Mouse (Mus musculus) stomach, postnatal 0 days (tissue): ENCODE results near the gene Nphs1. TPM values are rescaled to one million over a fixed set of nuclear protein-coding genes. Genes with fewer than 3 reads are reported as not detected.
A peak's percentile ranks its signal among the peaks of the same experiment; 100 is the strongest.

Experiments
- ATAC-seq: fragments of 200-750 bp; cut with Nextera tagmentation; 2 replicates; pipeline ENCODE4 v1.8.0; 2017; ENCODE audit not compliant: low FRiP score, low TSS enrichment
- DNase-seq: peaks from one replicate; pipeline ENCODE4 v3.0.0-alpha.2; 2016; ENCODE audit warnings: low spot score
- H3K27ac ChIP-seq: fragments of 300-500 bp; sonication (generic); replicated peaks from 2 replicates; pipeline ENCODE4 v1.5.1; 2014; ENCODE audit warnings: mild to moderate bottlenecking, control low read depth
- H3K27me3 ChIP-seq: fragments of 300-500 bp; sonication (generic); 2 replicates; pipeline ENCODE4 v1.6.1; 2014; ENCODE audit warnings: low read length; ENCODE audit not compliant: control insufficient read depth, insufficient read depth
- H3K36me3 ChIP-seq: fragments of 300-500 bp; sonication (generic); 2 replicates; pipeline ENCODE4 v1.6.1; 2014; ENCODE audit warnings: low read length, mixed read lengths; ENCODE audit not compliant: control insufficient read depth, insufficient read depth
- H3K4me1 ChIP-seq: fragments of 300-500 bp; sonication (generic); replicated peaks from 2 replicates; pipeline ENCODE4 v1.6.1; 2014; ENCODE audit warnings: antibody characterized with exemption; ENCODE audit not compliant: control insufficient read depth, insufficient read depth
- H3K4me2 ChIP-seq: fragments of 300-500 bp; sonication (generic); replicated peaks from 2 replicates; pipeline ENCODE4 v1.6.1; 2014; ENCODE audit warnings: low read depth, mild to moderate bottlenecking, control low read depth, moderate library complexity
- H3K4me3 ChIP-seq: fragments of 300-500 bp; sonication (generic); 2 replicates; pipeline ENCODE4 v1.5.1; 2014; ENCODE audit warnings: low read depth, low read length, control low read depth
- H3K9ac ChIP-seq: fragments of 300-500 bp; sonication (generic); 2 replicates; pipeline ENCODE4 v1.6.1; 2014; ENCODE audit warnings: mild to moderate bottlenecking, low read length, control low read depth, mixed read lengths
- H3K9me3 ChIP-seq: fragments of 300-500 bp; sonication (generic); 2 replicates; pipeline ENCODE4 v1.6.1; 2016; ENCODE audit warnings: low read length; ENCODE audit not compliant: control insufficient read depth
- CTCF ChIP-seq: IDR thresholded peaks from 2 replicates; pipeline ENCODE4 v1.5.1; 2016; ENCODE audit warnings: antibody characterized with exemption, low read depth, mild to moderate bottlenecking, moderate library complexity
- EP300 ChIP-seq: optimal IDR thresholded peaks from 2 replicates; pipeline ENCODE3; 2016; ENCODE audit warnings: antibody characterized with exemption
- WGBS: fragments of 180-500 bp; shearing (Covaris S2); extraction: QIAGEN DNeasy Blood & Tissue Kit; methylation state at CpG from one replicate; pipeline ENCODE4 v1.1.7; 2014; 5-methylcytosine and 5-hydroxymethylcytosine counted together
- polyA plus RNA-seq: library from polyadenylated mRNA; unstranded; fragments of >200 nt; fragmentation: Nextera tagmentation; extraction: Ambion mirVana; gene quantifications from 2 replicates; pipeline ENCODE4 v1.2.1, GENCODE M21; 2015

Gene Nphs1
- 0.16 and 0.25 TPM in 2 replicates for polyA plus RNA-seq

GRCm38 (mm10) chr7:30457629-30458330 lies at the start of gene Nphs1, which contains the start of gene Kirrel2:
Gene Nphs1, plus strand, starts transcription at chr7:30458315.
Gene Kirrel2, minus strand, starts transcription at chr7:30457690.
- H3K4me2 ChIP-seq: peak within 1 kb of the TSS; percentile 34
- peaks cover 23% of the 10 kb centered on the region for H3K27me3 ChIP-seq
- 3% methylated on average over 16 of the region's 16 CpGs for WGBS
- H3K4me1 ChIP-seq: 0 out of 2 replicates have a peak, but pooled peaks cover 2% of the 10 kb centered on the region
- no peaks in the 10 kb centered on the region for H3K9me3 ChIP-seq
- no peak within 1 kb of the TSS for H3K27ac ChIP-seq
- no peak for TF ChIP-seq EP300
- no peak for TF ChIP-seq CTCF
- peak; percentile 33 for DNase-seq
- no peaks in the 10 kb centered on the region for H3K36me3 ChIP-seq
- peak within 1 kb of the TSS; percentile 6; the same call in 1 of the 2 replicates for H3K4me3 ChIP-seq
- no peak within 1 kb of the TSS for H3K9ac ChIP-seq
- ATAC-seq: peak; percentile 53; the same call in 1 of the 2 replicates

GRCm38 (mm10) chr7:30408639-30409038 lies 49.5 kb upstream of the Nphs1 start:
- no peak for ATAC-seq
- 77% methylated on average over 3 of the region's 3 CpGs for WGBS

GRCm38 (mm10) chr7:30409789-30410188 lies 48.3 kb upstream of the Nphs1 start:
- H3K4me2 ChIP-seq: no peak overlapping the region
- no peak overlapping the region for H3K4me3 ChIP-seq
- 43% methylated on average over 2 of the region's 2 CpGs for WGBS
- TF ChIP-seq CTCF: no peak
- no peak for TF ChIP-seq EP300
- H3K9me3 ChIP-seq: no peaks in the 10 kb centered on the region
- no peak for ATAC-seq
- no peak overlapping the region for H3K9ac ChIP-seq
- no peak overlapping the region for H3K27ac ChIP-seq
- no peaks in the 10 kb centered on the region for H3K36me3 ChIP-seq
- DNase-seq: no peak
- H3K27me3 ChIP-seq: no peaks in the 10 kb centered on the region; the same call in 1 of the 2 replicates
- H3K4me1 ChIP-seq: no peaks in the 10 kb centered on the region

More at GRCm38 (mm10) chr7:30408639-30409038, 49.5 kb upstream of the Nphs1 start:
- Histone ChIP-seq H3K4me3 (no peak overlapping the region), H3K4me1 (no peaks in the 10 kb centered on the region), H3K4me2 (no peak overlapping the region), H3K27ac (no peak overlapping the region), H3K36me3 (no peaks in the 10 kb centered on the region), H3K27me3 (no peaks in the 10 kb centered on the region; the same call in 1 of the 2 replicates), H3K9me3 (no peaks in the 10 kb centered on the region), H3K9ac (no peak overlapping the region)
- no peak for DNase-seq
- TF ChIP-seq EP300: no peak

GRCm38 (mm10) chr7:30411023-30411422 lies 47.1 kb upstream of the Nphs1 start:
- Histone ChIP-seq H3K36me3 (no peaks in the 10 kb centered on the region), H3K27ac (no peak overlapping the region), H3K4me2 (no peak overlapping the region), H3K4me3 (no peak overlapping the region), H3K27me3 (no peaks in the 10 kb centered on the region; the same call in 1 of the 2 replicates), H3K9ac (no peak overlapping the region), H3K9me3 (no peaks in the 10 kb centered on the region), H3K4me1 (no peaks in the 10 kb centered on the region)
- DNase-seq: no peak
- WGBS: 70% methylated on average over 3 of the region's 3 CpGs
- ATAC-seq: no peak
- no peak for TF ChIP-seq CTCF
- no peak for TF ChIP-seq EP300

DNA sequence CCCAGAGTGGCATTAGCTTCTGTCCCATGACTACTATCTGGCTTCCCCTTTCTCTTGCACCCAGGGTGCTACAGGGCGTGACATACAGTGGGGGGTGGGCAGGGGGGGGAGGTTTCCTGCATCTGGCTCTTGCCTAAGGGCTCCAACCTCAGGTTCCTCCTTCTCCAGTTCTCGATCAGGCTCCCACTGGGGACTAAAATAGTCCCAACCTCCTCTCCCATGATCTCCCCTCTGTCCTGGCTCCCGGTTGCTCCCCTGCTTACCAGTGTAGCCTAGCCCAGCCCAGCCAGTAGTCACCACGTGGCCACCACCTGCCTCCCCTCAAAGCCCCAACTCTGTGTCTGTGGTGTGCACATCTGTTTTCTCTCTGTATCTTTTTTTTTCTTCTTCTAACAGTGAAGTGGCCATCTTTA lies 45.4 kb upstream of the Nphs1 start:
- TF ChIP-seq CTCF (no peak), EP300 (no peak)
- no peaks in the 10 kb centered on the region; the same call in 1 of the 2 replicates for H3K27me3 ChIP-seq
- no peak overlapping the region for H3K4me2 ChIP-seq
- 41% methylated on average over 4 of the region's 4 CpGs for WGBS
- H3K4me1 ChIP-seq: no peaks in the 10 kb centered on the region
- H3K9ac ChIP-seq: no peak overlapping the region
- no peak overlapping the region for H3K4me3 ChIP-seq
- H3K27ac ChIP-seq: no peak overlapping the region
- no peaks in the 10 kb centered on the region for H3K36me3 ChIP-seq
- ATAC-seq (peak; percentile 54; the same call in 1 of the 2 replicates), DNase-seq (no peak)
- H3K9me3 ChIP-seq: no peaks in the 10 kb centered on the region

DNA sequence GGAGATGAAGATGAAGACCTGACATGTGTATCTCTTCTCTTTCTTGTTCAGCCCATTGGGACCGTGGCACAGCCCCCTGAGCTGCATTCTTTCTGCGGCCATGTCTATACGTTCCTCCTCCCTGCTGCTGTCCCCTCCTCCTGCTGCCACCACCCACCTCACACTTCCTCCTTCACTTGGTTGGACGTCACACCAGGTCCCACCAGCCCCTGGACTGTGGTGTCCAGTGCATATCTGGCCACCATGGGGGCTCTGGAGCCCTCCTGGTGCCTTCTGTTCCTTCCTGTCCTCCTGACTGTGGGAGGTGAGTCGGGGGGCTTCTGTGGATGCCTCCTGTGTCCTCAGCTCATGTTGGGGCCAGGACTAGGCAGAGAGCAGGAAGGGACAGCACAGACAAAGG lies 44.5 kb upstream of the Nphs1 start, which contains the start of gene Tyrobp:
TSS of gene Tyrobp (plus strand) at position 165 of the 400 bp plus-strand sequence.
- H3K36me3 ChIP-seq: no peaks in the 10 kb centered on the region
- no peak within 1 kb of the TSS for H3K9ac ChIP-seq
- no peaks in the 10 kb centered on the region; the same call in 1 of the 2 replicates for H3K27me3 ChIP-seq
- no peak for TF ChIP-seq EP300
- no peak for TF ChIP-seq CTCF
- H3K4me3 ChIP-seq: no peak within 1 kb of the TSS
- 0 out of 2 replicates have a peak within 1 kb of the TSS, but pooled peaks have one; percentile 18 for H3K27ac ChIP-seq
- no peak within 1 kb of the TSS for H3K4me2 ChIP-seq
- no peak for ATAC-seq
- no peak for DNase-seq
- 51% methylated on average over 5 of the region's 5 CpGs for WGBS
- H3K9me3 ChIP-seq: no peaks in the 10 kb centered on the region
- no peaks in the 10 kb centered on the region for H3K4me1 ChIP-seq
